Mouse (Mus musculus): Measurements from ENCODE around the gene Rpsa. TPM values are rescaled to one million over a fixed set of nuclear protein-coding genes. Genes with fewer than 3 reads are reported as not detected.

Gene Rpsa
- 2,074 to 2,466 TPM (median 2,211 TPM) in 4 replicates for total RNA-seq (2023; ENCODE audit: inconsistent age)

GRCm38 (mm10) chr9:120127538-120128251, at the start of gene Rpsa:
TSS of gene Rpsa (plus strand) at chr9:120127689.

GRCm38 (mm10) chr9:120091696-120092238, 35.7 kb upstream of the Rpsa start, which contains the start of gene Ccr8:
TSS of gene Ccr8 (plus strand) at chr9:120092114.

GRCm38 (mm10) chr9:120110211-120111018, 17.1 kb upstream of the Rpsa start, which contains the start of gene Slc25a38:
TSS of gene Slc25a38 (plus strand) at chr9:120110374.

GRCm38 (mm10) chr9:120149222-120149828, 21.8 kb downstream of the Rpsa start, which contains the start of gene Mobp:
TSS of gene Mobp (plus strand) at chr9:120149707.

Other genes starting within 250 kb of the Rpsa start
- gene Wdr48, start 232.8 kb upstream of the Rpsa start, total RNA-seq (2023; ENCODE audit: inconsistent age) = 61.0 to 84.5 TPM (median 72.6 TPM) in 4 replicates
- 6.8 to 12.8 TPM (median 11.0 TPM) in 4 replicates for gene Gorasp1, start 190.1 kb upstream of the Rpsa start, total RNA-seq (2023; ENCODE audit: inconsistent age)
- gene Ttc21a, start 190.1 kb upstream of the Rpsa start, total RNA-seq (2023; ENCODE audit: inconsistent age) = not detected in 4 replicates
- gene Csrnp1, start 143.0 kb upstream of the Rpsa start, total RNA-seq (2023; ENCODE audit: inconsistent age) = 318 to 341 TPM (median 335 TPM) in 4 replicates
- 0.18 TPM in 2 of 4 replicates, not detected in the others for gene Xirp1, start 104.1 kb upstream of the Rpsa start, total RNA-seq (2023; ENCODE audit: inconsistent age)
- gene Cx3cr1, start 57.8 kb upstream of the Rpsa start, total RNA-seq (2023; ENCODE audit: inconsistent age) = 0.13 to 0.18 TPM (median 0.15 TPM) in 3 of 4 replicates, not detected in the other
- not detected in 4 replicates for gene Ccr8, start 35.6 kb upstream of the Rpsa start, total RNA-seq (2023; ENCODE audit: inconsistent age)
- gene Slc25a38, start 17.3 kb upstream of the Rpsa start, total RNA-seq (2023; ENCODE audit: inconsistent age) = 32.0 to 35.3 TPM (median 33.4 TPM) in 4 replicates
- not detected in 4 replicates for gene Mobp, start 22.0 kb downstream of the Rpsa start, total RNA-seq (2023; ENCODE audit: inconsistent age)
- not detected in 4 replicates for gene Myrip, start 173.8 kb downstream of the Rpsa start, total RNA-seq (2023; ENCODE audit: inconsistent age)

Data from B cell, adult (primary cell).